Mouse (Mus musculus) midbrain, postnatal 0 days (tissue): ENCODE measurements at regions not wholly inside any gene's neighbourhood (a gene's known extent, or its start where the extent isn't known, plus 50 kb on each side); places are given as distances from the start of the nearest gene placed in this dataset.
A peak's percentile ranks its signal among the peaks of the same experiment; 100 is the strongest.

Experiments used
- ATAC-seq: fragments of 200-750 bp; cut with Nextera tagmentation; 2 replicates; pipeline ENCODE4 v1.8.0; 2017; ENCODE audit warnings: moderate number of reproducible peaks, mild to moderate bottlenecking, moderate TSS enrichment, moderate library complexity; ENCODE audit not compliant: low FRiP score
- DNase-seq: peaks from one replicate; pipeline ENCODE4 v3.0.0-alpha.2; 2015; ENCODE audit warnings: low spot score
- H3K27ac ChIP-seq: fragments of 300-500 bp; sonication (generic); 2 replicates; pipeline ENCODE4 v1.5.1; 2014; ENCODE audit warnings: low read depth, mild to moderate bottlenecking, low read length, mixed read lengths
- H3K27me3 ChIP-seq: fragments of 300-500 bp; sonication (generic); 2 replicates; pipeline ENCODE4 v1.6.1; 2014; ENCODE audit warnings: low read length, control low read depth, mixed read lengths; ENCODE audit not compliant: insufficient read depth
- H3K36me3 ChIP-seq: fragments of 300-500 bp; sonication (generic); 2 replicates; pipeline ENCODE4 v1.6.1; 2014; ENCODE audit warnings: low read length, control low read depth, mixed read lengths; ENCODE audit not compliant: insufficient read depth
- H3K4me1 ChIP-seq: fragments of 300-500 bp; sonication (generic); 2 replicates; pipeline ENCODE4 v1.6.1; 2014; ENCODE audit warnings: mild to moderate bottlenecking, control low read depth, antibody characterized with exemption, low read length, mixed read lengths; ENCODE audit not compliant: insufficient read depth
- H3K4me2 ChIP-seq: fragments of 300-500 bp; sonication (generic); 2 replicates; pipeline ENCODE4 v1.6.1; 2014; ENCODE audit warnings: low read depth, mild to moderate bottlenecking, low read length, mixed read lengths; ENCODE audit not compliant: poor library complexity, severe bottlenecking
- H3K4me3 ChIP-seq: fragments of 300-500 bp; sonication (generic); 2 replicates; pipeline ENCODE4 v1.5.1; 2014; ENCODE audit warnings: low read depth, mild to moderate bottlenecking, low read length, moderate library complexity
- H3K9ac ChIP-seq: fragments of 300-500 bp; sonication (generic); replicated peaks from 2 replicates; pipeline ENCODE4 v1.6.1; 2014; ENCODE audit warnings: mild to moderate bottlenecking, low read length, moderate library complexity, mixed read lengths; ENCODE audit not compliant: poor library complexity, severe bottlenecking
- H3K9me3 ChIP-seq: fragments of 300-500 bp; sonication (generic); 2 replicates; pipeline ENCODE4 v1.6.1; 2016; ENCODE audit warnings: low read length, control low read depth
- CTCF ChIP-seq: IDR thresholded peaks from 2 replicates; pipeline ENCODE4 v1.5.1; 2016; ENCODE audit warnings: antibody characterized with exemption, mild to moderate bottlenecking
- WGBS: fragments of 180-500 bp; shearing (Covaris S2); extraction: QIAGEN DNeasy Blood & Tissue Kit; methylation state at CpG from one replicate; pipeline ENCODE4 v1.1.7; 2014; 5-methylcytosine and 5-hydroxymethylcytosine counted together

DNA sequence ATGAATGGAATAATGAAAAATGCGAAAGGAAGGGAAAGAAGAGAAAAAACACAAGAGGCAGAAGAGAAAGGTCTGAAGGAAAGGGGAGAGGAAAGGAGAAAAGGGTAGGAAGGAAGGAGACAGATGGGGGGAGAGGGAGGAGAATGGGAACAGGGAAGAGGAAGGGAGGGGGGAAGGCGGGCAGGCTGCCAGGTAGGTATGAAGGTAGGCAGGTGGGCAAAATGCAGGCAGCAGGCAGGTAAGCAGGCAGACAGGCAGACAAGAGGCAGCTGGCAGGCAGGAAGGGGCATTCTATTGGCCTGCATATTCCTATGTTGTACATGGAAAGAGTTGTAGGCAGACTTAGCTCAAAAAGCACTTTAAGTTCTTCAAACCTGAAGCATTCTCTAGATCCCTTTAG, 72.8 kb downstream of the E030025P04Rik start:
- no peak for TF ChIP-seq CTCF
- H3K9me3 ChIP-seq: no peaks in the 10 kb centered on the region
- WGBS: 51% methylated on average over 2 of the region's 2 CpGs
- H3K4me3 ChIP-seq: no peak overlapping the region
- no peaks in the 10 kb centered on the region for H3K27me3 ChIP-seq
- no peak overlapping the region for H3K9ac ChIP-seq
- no peak overlapping the region for H3K27ac ChIP-seq
- H3K4me1 ChIP-seq: peaks cover 5% of the 10 kb centered on the region; the same call in 1 of the 2 replicates
- no peak overlapping the region for H3K4me2 ChIP-seq
- ATAC-seq (no peak), DNase-seq (no peak)
- H3K36me3 ChIP-seq: no peaks in the 10 kb centered on the region

DNA sequence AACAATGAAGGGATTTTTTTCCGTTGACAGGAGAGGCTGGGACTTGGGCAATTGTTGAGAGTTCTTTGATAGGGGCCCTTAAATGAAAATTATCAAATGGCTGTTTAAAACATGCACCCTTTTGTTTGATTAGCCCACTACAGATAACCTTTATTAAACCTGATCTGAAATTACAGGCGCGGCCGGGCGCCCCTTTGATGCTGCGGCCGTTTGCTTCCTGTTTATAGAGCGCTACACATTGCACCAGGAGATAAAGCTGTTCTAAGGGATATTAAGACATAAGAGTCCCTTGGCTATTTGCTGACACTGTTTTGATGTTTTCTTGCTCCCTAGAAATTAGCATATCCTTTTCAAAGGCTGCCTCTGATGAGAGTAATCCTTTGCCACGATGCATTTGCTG, 73.8 kb downstream of the E030025P04Rik start:
- Histone ChIP-seq H3K9ac (no peak overlapping the region), H3K4me1 (peaks cover 5% of the 10 kb centered on the region; the same call in 1 of the 2 replicates), H3K4me3 (no peak overlapping the region), H3K9me3 (no peaks in the 10 kb centered on the region), H3K4me2 (no peak overlapping the region), H3K36me3 (no peaks in the 10 kb centered on the region), H3K27me3 (no peaks in the 10 kb centered on the region), H3K27ac (no peak overlapping the region)
- WGBS: 13% methylated on average over 9 of the region's 9 CpGs
- ATAC-seq (no peak), DNase-seq (no peak)
- no peak for TF ChIP-seq CTCF

DNA sequence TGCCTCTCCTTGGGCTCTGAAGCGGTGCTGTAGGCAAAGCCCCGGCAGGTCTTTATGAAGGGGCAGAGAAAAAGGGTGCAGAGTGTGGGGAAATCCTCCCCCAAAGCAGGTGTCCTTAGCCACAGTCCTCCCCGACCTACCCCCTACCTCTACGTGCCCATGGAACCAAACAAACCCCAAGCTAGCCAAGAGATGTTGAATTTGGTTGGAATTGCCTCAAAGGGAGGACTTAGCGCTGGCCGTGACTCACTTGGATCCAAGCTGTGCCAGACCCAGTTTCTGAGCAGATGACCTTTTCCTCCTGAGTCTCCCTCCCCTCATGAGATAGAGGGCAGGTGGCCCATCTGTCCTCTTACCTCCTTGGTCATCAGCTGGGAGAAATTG, 74.9 kb downstream of the E030025P04Rik start:
- Histone ChIP-seq H3K4me2 (no peak overlapping the region), H3K4me3 (no peak overlapping the region)
- no peak for TF ChIP-seq CTCF

DNA sequence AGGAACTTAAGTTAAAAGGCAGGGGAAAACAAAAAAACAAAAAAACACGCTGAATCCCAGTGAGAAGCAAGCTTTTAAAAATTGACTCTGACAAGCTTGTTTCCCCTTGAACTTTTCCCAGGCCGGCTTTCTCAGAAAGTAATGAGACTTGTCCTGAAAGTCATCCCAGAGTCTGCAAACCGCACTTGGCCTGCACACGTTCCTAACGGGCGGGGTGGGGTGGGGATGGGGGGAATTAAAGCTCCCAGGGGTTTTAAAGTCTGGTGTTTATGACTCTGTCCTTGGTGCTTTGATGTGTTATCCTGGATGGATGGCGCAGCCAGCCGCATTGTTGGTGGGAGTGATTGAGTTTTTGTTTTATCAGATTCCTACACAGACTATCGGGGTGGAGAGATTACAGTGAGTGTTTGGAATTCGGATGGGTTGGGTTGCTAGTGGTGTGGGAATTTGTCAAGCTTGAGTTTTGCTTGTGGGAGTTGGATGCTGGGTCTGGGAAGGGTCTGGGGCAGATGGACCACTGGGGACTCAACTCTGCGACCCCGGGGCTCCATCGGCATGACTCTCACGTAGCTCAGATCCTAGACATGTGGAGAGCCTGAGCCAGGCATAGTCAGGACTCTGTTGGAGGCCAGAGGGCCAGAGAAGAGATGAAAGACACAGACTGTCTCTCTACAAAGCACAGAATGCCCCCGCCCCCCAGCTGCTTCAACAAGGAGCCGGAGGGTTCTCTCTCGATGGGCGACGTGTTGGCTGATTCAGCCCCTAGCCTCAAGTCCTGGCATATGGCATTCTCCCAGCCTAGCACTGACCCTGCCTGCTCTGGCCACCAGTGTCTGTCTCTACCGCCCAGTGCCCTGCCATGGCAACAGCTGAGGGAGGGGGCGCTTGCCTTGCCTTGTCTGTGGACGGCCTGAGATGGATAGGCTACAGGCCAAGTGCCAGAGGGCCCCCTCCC, 75.5 kb downstream of the E030025P04Rik start:
- Histone ChIP-seq H3K4me2 (no peak overlapping the region), H3K9me3 (no peaks in the 10 kb centered on the region), H3K9ac (no peak overlapping the region), H3K27ac (peak overlapping the region; percentile 57; the same call in 1 of the 2 replicates), H3K4me1 (peaks cover 5% of the 10 kb centered on the region; the same call in 1 of the 2 replicates), H3K4me3 (no peak overlapping the region), H3K36me3 (no peaks in the 10 kb centered on the region), H3K27me3 (no peaks in the 10 kb centered on the region)
- DNase-seq (peak; percentile 89), ATAC-seq (peak; percentile 86)
- WGBS: 17% methylated on average over 22 of the region's 22 CpGs
- peak; percentile 14; the same call in 1 of the 2 replicates for TF ChIP-seq CTCF

More for the DNA sequence above, 74.9 kb downstream of the E030025P04Rik start:
- DNase-seq (peak; percentile 29), ATAC-seq (0 out of 2 replicates have a peak, but pooled peaks have one; percentile 13)
- Histone ChIP-seq H3K36me3 (no peaks in the 10 kb centered on the region), H3K9ac (no peak overlapping the region), H3K27me3 (no peaks in the 10 kb centered on the region), H3K27ac (peak overlapping the region; percentile 57; the same call in 1 of the 2 replicates), H3K4me1 (peaks cover 5% of the 10 kb centered on the region; the same call in 1 of the 2 replicates), H3K9me3 (no peaks in the 10 kb centered on the region)
- WGBS: 43% methylated on average over 6 of the region's 6 CpGs

DNA sequence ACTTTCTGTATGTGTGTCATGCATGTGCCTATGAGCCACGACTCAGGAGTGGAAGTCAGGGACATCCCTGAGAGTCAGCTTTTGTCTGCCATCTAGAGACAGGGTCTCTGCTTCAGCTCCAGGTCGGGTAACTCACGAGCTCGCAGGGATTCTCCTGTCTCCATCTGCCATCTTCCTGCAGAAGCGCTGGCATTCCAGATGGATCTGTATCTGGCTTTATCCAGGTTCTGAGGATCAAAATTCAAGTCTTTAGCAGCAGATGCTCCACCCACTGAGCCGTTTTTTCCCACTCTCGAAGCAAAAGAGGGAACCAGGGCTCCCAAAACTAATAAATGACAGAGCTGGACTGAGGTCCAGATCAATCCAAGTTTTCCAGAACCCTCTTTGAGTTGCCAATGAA, 76.4 kb downstream of the E030025P04Rik start:
- Histone ChIP-seq H3K36me3 (no peaks in the 10 kb centered on the region), H3K27ac (no peak overlapping the region; the same call in 1 of the 2 replicates), H3K27me3 (no peaks in the 10 kb centered on the region), H3K9ac (no peak overlapping the region), H3K4me3 (no peak overlapping the region), H3K4me1 (peaks cover 5% of the 10 kb centered on the region; the same call in 1 of the 2 replicates), H3K9me3 (no peaks in the 10 kb centered on the region), H3K4me2 (no peak overlapping the region)
- no peak for ATAC-seq
- no peak for DNase-seq
- 59% methylated on average over 7 of the region's 7 CpGs for WGBS
- TF ChIP-seq CTCF: no peak

DNA sequence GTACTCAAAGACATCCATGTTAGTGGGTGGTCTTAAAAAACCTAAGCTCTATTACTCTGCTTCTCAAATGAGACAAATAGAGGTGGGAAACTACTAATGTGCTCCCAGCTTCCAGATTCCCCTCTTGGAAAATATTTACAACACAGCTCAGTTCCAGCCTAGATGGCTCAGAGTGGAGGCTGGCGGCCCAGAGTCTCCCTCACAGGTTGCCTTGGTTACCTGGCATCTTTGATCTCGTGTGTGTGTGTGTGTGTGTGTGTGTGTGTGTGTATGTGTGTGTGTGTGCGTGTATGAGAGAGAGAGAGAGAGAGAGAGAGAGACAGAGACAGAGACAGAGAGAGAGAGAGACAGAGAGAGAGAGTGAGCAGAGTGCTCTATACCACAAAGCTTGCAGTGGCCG, 82.2 kb downstream of the E030025P04Rik start:
- DNase-seq (peak; percentile 58), ATAC-seq (no peak)
- Histone ChIP-seq H3K27ac (no peak overlapping the region), H3K36me3 (no peaks in the 10 kb centered on the region), H3K4me3 (no peak overlapping the region), H3K4me2 (no peak overlapping the region), H3K27me3 (no peaks in the 10 kb centered on the region), H3K9me3 (no peaks in the 10 kb centered on the region), H3K4me1 (no peaks in the 10 kb centered on the region), H3K9ac (no peak overlapping the region)
- no peak for TF ChIP-seq CTCF
- 45% methylated on average over 3 of the region's 4 CpGs for WGBS
